Mouse (Mus musculus) cerebellum, adult 2 months (tissue): Measurements from ENCODE around the gene Ndufa5. TPM values are rescaled to one million over a fixed set of nuclear protein-coding genes. Genes with fewer than 3 reads are reported as not detected.
A peak's percentile ranks its signal among the peaks of the same experiment; 100 is the strongest.

Source experiments
- DNase-seq, 2 experiments: peaks; one replicate each; pipeline ENCODE4 v3.0.0; 2021
- H3K27ac ChIP-seq: fragments of 200-500 bp; 2 replicates; pipeline ENCODE4 v1.5.1; 2012; ENCODE audit warnings: low read length, control low read depth, inconsistent platforms; ENCODE audit not compliant: insufficient read depth
- H3K27me3 ChIP-seq: fragments of 200-500 bp; 2 replicates; pipeline ENCODE4 v1.6.1; 2012; ENCODE audit warnings: inconsistent platforms, mild to moderate bottlenecking, low read length, moderate library complexity; ENCODE audit not compliant: control insufficient read depth, insufficient read depth
- H3K4me1 ChIP-seq: fragments of 200-500 bp; 2 replicates; pipeline ENCODE4 v1.6.1; 2011; ENCODE audit warnings: low read length; ENCODE audit not compliant: control insufficient read depth, insufficient read depth
- H3K4me3 ChIP-seq: fragments of 200-500 bp; replicated peaks from 2 replicates; pipeline ENCODE3; 2011; ENCODE audit warnings: mild to moderate bottlenecking, low read depth, low read length, control low read depth; ENCODE audit not compliant: insufficient read depth
- CTCF ChIP-seq: fragments of 200-500 bp; IDR thresholded peaks from 2 replicates; pipeline ENCODE4 v1.5.1; 2011; ENCODE audit warnings: low read depth, mild to moderate bottlenecking, control low read depth, low read length, moderate library complexity, borderline replicate concordance; ENCODE audit not compliant: insufficient read depth
- POLR2A ChIP-seq: fragments of 200-500 bp; IDR thresholded peaks from 2 replicates; pipeline ENCODE4 v1.6.1; 2011; ENCODE audit warnings: low read length, control low read depth, borderline replicate concordance; ENCODE audit not compliant: insufficient read depth
- WGBS: fragments of 180-500 bp; shearing (Covaris S2); methylation state at CpG from one replicate; pipeline ENCODE4 v1.1.7; 2018; 5-methylcytosine and 5-hydroxymethylcytosine counted together
- polyA plus RNA-seq: library from polyadenylated mRNA; depleted of rRNA; stranded (reverse); fragments of >200 nt; gene quantifications from 2 replicates; pipeline ENCODE4 v1.2.3, GENCODE M21; 2012

The Ndufa5 gene
- polyA plus RNA-seq, 1 experiment: 146 TPM

DNA sequence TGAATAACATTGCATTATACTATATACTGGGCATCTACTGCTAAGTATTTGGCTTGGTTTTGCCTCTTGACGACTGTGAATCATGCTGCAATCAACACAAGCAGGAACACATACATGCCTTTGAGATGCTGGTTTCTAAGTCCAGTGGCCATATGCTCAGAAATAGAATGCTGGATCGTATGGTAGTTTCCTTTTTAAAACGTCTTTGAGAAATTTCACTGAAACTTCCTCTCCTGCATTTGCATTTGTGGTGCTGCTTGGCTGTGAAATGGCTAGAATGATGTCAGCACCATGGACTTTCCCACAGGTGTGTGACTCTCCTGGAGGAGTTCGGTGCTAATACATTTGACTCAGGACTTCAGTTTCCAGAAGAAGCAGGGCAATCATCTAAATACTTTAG lies 12.3 kb upstream of the Ndufa5 start:
- Histone ChIP-seq H3K4me1 (peaks cover 5% of the 10 kb centered on the region; the same call in 1 of the 2 replicates), H3K27ac (no peak overlapping the region), H3K4me3 (no peak overlapping the region), H3K27me3 (no peaks in the 10 kb centered on the region)
- TF ChIP-seq POLR2A (no peak), CTCF (no peak)
- WGBS: 76% methylated on average over 4 of the region's 4 CpGs
- DNase-seq: no peak

DNA sequence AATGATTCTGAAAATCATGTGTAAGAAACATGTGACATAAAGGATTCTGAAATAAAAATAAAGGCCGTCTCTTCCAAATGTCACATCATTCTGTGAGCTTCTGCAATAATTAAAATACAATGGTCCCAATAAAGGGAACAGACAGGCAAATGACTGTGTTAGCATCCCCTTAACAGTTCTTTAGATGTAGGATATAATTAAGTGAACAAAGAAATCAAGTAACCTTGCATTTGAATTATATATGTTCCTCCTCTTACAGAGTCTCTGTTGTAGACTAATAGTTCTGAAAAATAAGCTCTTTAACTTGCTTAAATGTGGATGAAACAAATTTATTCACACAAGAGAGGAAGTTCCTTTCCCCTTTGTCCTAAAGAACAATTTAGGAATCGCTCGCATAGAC lies 10.6 kb upstream of the Ndufa5 start:
- H3K4me1 ChIP-seq: peaks cover 5% of the 10 kb centered on the region; the same call in 1 of the 2 replicates
- no peak overlapping the region for H3K4me3 ChIP-seq
- no peak overlapping the region for H3K27ac ChIP-seq
- 95% methylated on average over 3 of the region's 3 CpGs for WGBS
- H3K27me3 ChIP-seq: no peaks in the 10 kb centered on the region
- no peak for TF ChIP-seq POLR2A
- TF ChIP-seq CTCF: no peak
- DNase-seq: no peak

DNA sequence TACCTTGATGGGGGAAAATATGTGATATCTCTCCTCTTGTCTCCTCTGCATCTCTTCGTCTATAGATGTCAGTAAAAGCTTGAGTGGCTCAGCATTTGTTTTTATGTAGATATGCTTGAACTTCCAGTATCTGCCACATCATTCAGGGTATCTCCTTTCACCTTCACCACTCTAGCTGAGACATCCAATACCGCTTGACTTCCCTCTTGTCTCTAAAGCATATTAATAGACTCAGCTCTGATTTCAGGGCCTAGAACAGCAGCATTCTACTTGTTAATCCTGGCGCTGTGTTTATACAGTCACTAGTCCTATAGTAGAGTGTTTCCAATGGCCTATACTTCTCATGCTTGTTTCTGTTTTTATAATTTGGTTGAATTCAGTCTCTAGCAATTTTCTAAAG lies 5.0 kb upstream of the Ndufa5 start:
- no peak for DNase-seq
- Histone ChIP-seq H3K4me3 (no peak overlapping the region), H3K4me1 (no peaks in the 10 kb centered on the region), H3K27ac (no peak overlapping the region), H3K27me3 (no peaks in the 10 kb centered on the region)
- WGBS: 91% methylated on average over 3 of the region's 3 CpGs
- TF ChIP-seq POLR2A (no peak), CTCF (no peak)

DNA sequence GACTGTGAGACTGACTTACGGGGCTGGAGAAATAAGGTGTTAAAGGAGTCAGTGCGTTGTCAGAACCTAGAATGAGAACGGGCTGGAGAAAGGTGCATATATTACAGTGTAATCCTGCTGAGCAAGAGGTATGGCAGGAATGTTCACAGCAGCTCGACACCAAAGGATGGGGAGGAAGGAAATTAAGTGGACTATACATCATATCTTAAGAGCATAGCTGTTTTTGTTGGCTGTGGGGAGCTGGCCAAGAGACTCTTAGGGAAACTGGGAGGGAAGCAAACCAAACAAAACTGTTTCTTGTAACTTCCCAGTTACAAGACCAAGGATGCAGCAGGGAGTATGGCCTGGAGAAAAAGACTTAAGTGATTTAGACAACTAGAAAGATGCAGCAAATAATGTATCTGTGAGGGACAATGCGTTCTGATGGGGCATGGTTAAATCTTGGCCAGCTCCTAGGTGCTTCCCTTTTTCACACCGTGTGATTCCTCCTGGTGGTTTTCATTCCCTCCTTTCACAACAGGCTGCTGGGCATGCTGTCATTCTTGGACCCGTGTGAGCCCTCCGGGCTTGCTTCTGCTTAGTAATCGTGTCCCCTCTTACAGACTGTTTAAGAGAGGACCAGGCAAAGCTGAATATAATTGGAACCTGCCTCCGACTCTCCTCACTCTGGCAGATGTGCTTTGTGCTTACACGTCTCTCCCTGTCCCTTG lies 3.1 kb upstream of the Ndufa5 start:
- WGBS: 10% methylated on average over 11 of the region's 11 CpGs
- Histone ChIP-seq H3K27me3 (no peaks in the 10 kb centered on the region), H3K4me1 (peaks cover 3% of the 10 kb centered on the region; the same call in 1 of the 2 replicates), H3K27ac (no peak overlapping the region), H3K4me3 (peak overlapping the region; percentile 41)
- DNase-seq: peak; percentile 19 to 24
- TF ChIP-seq CTCF: no peak
- TF ChIP-seq POLR2A: no peak

DNA sequence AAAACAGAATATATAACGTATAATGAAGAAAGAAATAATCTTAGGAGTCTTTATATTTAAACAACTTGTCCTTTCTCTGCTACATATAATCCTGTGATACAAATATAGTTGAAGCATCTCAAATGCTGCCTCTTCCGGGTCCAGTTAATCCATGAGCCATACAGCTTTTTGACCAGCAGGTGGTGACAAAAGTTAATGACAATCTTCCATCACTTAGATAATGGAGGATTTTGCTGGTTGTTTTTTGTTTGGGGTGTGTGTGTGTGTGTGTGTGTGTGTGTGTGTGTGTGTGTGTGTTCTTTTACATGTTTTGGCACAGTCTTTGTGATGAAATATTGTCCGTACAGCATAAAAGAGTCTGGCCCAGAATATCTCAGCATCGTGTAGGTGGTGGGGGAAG lies 2.4 kb upstream of the Ndufa5 start:
- Histone ChIP-seq H3K27ac (no peak overlapping the region), H3K27me3 (no peaks in the 10 kb centered on the region), H3K4me1 (peaks cover 4% of the 10 kb centered on the region; the same call in 1 of the 2 replicates), H3K4me3 (peak overlapping the region; percentile 41)
- 5% methylated on average over 4 of the region's 4 CpGs for WGBS
- TF ChIP-seq CTCF: peak; percentile 37; the same call in 1 of the 2 replicates
- no peak for TF ChIP-seq POLR2A
- DNase-seq: peak; percentile 44 to 65

DNA sequence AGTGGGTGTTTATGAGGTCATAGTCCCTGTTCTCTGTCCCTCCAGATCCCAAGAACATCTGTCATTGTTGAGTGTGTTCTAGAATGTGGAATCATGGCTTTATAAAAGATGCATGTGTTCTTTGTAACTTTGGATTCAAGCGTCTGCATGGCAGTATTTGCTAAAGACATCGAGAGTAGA lies 141 bp upstream of the Ndufa5 start, which contains the start of gene Asb15:
Gene Asb15, plus strand, starts transcription at position 81 of the 180 bp plus-strand sequence.
- 38% methylated on average over 2 of the region's 2 CpGs for WGBS
- no peaks in the 10 kb centered on the region for H3K27me3 ChIP-seq
- no peak for TF ChIP-seq CTCF
- no peak for TF ChIP-seq POLR2A
- DNase-seq: no peak
- peak within 1 kb of the TSS; percentile 71 for H3K27ac ChIP-seq
- peak within 1 kb of the TSS; percentile 92 for H3K4me3 ChIP-seq
- H3K4me1 ChIP-seq: peaks cover 6% of the 10 kb centered on the region; the same call in 1 of the 2 replicates

DNA sequence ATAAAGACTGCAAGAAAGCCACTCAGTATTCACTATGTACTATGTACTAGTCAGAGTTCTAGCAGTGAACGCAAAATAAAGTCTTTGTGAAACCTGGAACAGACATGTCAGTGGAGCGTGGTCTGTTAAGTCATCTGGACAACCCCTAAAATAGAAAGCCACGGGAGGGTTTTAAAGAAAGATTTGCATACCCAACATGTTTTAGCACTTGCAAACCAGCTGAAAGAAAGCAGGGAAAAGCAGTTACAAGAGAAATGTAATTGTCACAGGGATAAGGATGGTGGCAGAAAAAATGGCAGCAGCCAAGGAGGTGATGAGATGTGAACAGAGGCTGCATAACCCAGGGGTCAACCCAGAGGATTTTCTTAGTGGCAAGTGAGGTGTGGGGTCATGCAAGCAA lies 2.1 kb downstream of the Ndufa5 start:
- no peaks in the 10 kb centered on the region for H3K27me3 ChIP-seq
- DNase-seq: no peak
- peaks cover 6% of the 10 kb centered on the region; the same call in 1 of the 2 replicates for H3K4me1 ChIP-seq
- peak overlapping the region; percentile 2 for H3K4me3 ChIP-seq
- TF ChIP-seq POLR2A: no peak
- no peak for TF ChIP-seq CTCF
- 51% methylated on average over 3 of the region's 3 CpGs for WGBS
- H3K27ac ChIP-seq: no peak overlapping the region

DNA sequence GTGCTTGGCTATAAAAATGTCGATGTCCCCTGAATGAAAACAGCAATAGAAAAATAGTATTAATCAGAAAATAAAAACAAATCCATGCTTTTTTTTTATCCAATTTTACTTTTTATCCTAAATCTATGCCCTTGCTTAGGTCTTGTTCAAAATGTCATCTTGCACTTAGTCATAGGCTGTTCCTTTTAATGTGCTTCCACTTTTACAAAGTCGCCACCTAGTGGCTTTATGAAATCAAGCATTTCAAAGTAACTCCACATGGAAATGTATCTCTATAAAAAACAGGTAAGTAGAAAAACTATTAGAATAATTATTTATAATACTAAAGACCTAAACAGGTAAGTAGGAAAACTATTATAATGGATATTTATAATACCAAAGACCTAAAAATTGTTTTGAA lies 11.6 kb downstream of the Ndufa5 start:
- Histone ChIP-seq H3K4me1 (peaks cover 6% of the 10 kb centered on the region), H3K27me3 (no peaks in the 10 kb centered on the region), H3K4me3 (no peak overlapping the region), H3K27ac (no peak overlapping the region)
- peak in 1 of 2 experiments; percentile 29 for DNase-seq
- no peak for TF ChIP-seq POLR2A
- peak; percentile 26; the same call in 1 of the 2 replicates for TF ChIP-seq CTCF
- 43% methylated on average over 2 of the region's 2 CpGs for WGBS
